Mouse (Mus musculus) kidney, adult 2 months (tissue): ENCODE measurements at regions not wholly inside any gene's neighbourhood (a gene's known extent, or its start where the extent isn't known, plus 50 kb on each side); places are given as distances from the start of the nearest gene placed in this dataset.

Experiments
- CTCF ChIP-seq: fragments of 200-500 bp; conservative IDR thresholded peaks from 2 replicates; pipeline ENCODE4 v1.5.1; 2011; ENCODE audit warnings: low read depth, mild to moderate bottlenecking, control low read depth, low read length, moderate library complexity, mixed read lengths; ENCODE audit not compliant: insufficient read depth, insufficient read length
- POLR2A ChIP-seq: fragments of 200-500 bp; IDR thresholded peaks from one replicate; pipeline ENCODE4 v1.6.1; 2011; ENCODE audit warnings: low read depth, low read length, control low read depth

DNA sequence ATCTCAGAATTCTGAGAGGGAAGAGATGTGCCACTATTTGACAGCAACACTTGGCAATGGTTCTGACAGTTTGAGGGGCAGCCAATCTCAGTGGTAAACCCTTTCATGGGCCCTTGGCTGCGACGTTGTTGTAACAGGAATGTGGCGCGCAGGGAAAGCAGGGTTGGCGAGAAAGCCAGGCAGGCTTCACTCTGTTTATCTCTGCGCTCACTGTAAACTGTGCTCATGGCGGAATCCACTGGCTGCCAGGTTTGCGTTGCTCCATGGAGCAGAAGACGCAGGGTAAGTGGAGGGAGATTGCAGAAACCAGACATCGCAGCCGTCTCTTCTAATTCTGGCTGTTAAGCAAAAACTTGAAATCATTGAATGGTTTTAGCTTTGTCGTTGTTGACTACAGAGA is 465.9 kb upstream of the Pou3f3 start:
- TF ChIP-seq CTCF (no peak), POLR2A (no peak)
